Mouse (Mus musculus) thymus, postnatal 4 days (tissue): ENCODE measurements at regions not wholly inside any gene's neighbourhood (a gene's known extent, or its start where the extent isn't known, plus 50 kb on each side); places are given as distances from the start of the nearest gene placed in this dataset.

Experiments used
- DNase-seq: peaks from one replicate; pipeline ENCODE4 v3.0.0; 2021

- DNase-seq, result no peak
Measured at GRCm38 (mm10) chr2:172094159-172094558, 50.9 kb upstream of the Cbln4 start.

DNA sequence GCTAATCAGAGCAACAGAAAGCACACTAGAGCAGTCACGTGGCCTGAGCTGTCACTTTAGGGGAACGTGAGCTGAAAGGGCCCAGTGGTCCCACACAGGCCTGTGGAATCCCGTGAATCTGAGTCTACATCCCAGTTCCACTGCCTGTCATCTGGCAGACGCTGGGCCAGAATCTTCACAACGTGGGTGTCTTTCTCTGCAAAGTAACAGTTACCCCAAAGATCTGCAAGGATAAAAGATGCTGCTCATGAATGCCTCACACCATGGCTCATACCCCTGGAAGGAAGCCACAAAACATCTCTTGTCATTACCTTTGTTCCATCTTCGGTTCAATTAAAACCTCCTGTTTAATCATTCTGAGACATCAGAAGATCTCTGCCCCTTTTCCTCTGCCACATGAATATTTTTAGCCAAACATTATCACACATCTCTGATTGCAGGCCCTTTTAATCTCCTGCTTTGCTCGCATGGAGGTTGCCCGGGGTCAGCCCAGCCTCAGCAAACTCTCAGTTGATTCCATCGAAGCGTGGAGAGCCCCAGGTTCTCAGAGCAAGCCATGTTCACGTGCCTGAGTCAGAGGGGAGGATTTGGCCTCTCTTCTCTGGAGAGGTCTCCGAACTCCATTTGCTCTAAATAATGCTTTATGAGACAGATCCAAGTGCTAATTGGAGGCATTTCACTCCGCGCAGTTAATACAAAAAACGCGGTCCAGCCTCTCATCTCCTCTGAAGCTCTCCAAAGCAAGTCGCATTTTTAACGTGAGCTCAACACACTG lies 60.8 kb upstream of the Cbln4 start:
- no peak for DNase-seq

DNA sequence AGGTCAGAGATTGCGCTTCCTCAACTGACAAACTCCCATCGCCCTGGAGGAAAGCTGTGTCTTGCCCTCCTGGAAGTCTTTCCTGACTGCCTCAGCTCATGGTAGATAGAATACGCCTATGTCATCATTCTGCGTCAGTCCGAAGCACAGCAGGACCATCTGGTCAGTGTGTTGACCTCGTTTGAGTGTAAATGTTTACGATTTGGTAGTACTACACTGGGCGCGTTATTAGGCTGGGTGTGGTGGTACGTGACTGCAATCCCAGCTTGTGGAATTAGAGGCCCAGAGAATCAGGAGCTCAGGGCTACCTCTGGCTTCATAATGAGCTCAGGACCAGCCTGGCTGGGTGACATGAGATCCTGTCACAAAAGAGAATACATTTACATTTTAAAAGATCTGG lies 62.0 kb upstream of the Cbln4 start:
- no peak for DNase-seq

DNA sequence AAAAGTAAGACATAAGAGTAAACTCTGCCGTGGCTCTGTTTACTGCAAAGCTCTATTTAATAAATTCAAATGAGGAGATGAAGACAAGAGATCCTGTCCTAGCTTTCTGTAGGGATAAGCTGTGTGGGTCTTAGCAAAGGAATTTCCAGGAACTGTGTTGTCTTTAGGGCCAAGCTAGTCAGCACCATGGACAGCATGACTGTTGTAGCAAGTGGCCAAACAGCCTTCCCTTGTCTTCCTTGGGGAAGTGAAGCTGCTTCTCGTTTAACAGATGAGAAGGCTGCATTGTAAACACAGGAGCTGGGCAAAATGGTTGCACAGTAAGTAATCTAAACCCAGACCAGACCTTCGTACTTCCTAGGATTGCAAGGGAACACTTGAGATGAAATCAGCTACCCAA lies 67.4 kb upstream of the Cbln4 start:
- DNase-seq, result no peak

DNA sequence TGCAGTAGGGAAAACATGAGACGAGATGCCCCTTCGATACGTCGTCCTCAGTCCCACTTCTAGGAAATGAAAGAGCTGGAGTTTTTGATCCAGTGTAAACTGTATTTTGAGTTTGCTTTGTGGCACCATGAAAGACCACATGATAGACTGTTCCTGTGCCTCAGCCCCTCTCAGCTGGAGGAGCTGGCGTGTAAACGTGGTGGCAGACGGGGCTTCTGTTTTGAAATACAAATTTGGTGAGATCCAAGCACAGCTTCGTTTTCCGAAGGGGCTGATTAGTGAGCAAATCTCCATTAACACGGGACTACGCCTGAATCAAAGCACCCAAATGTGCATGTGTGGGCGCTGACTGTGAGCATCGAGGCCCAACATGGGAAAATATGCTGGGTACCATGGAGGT lies 70.4 kb upstream of the Cbln4 start:
- DNase-seq, result no peak

GRCm38 (mm10) chr2:172115604-172116206 lies 72.4 kb upstream of the Cbln4 start:
- DNase-seq, result no peak

- no peak for DNase-seq
Measured at GRCm38 (mm10) chr2:172127517-172127916, 84.3 kb upstream of the Cbln4 start.

DNA sequence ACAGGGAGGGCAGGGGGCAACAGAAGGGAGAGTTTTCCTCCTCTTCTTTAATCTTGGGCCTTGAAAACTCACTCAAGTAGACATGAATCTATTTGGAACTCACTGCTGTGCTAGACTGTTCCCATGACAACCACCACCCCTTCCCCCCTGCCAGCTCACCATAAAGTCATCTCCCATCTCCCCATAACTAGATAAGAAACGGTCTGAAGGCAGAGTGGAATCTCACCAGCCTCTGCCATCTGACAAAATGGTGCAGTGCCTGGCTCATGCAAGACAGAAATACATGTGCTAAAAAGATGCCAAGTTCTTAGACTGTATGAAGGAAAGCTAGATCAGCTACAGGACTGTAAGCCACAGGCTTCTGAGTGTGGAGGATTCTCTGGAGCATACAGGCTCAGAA lies 88.0 kb upstream of the Cbln4 start:
- no peak for DNase-seq

GRCm38 (mm10) chr2:172132623-172133332 lies 89.5 kb upstream of the Cbln4 start:
- DNase-seq, result no peak

GRCm38 (mm10) chr2:172140080-172140479 lies 96.8 kb upstream of the Cbln4 start:
- DNase-seq, result no peak

DNA sequence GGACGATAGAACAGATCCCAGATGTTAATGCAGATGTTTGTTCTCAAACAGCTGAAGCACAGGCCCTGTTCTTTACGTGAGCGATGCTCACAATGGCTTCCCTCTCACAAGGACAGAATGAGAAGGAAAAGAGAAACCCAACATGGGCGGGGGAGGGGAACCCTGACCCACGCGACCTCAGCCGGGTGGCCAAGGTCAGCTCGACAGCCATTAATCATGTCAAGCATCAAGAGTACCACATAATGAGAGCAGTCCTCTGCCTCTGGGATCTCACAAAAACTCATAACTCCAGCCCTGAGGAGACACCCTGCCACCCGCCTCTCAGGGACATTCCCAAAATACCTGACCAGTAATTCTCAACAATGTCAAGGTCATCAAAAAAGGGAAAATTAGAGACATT lies 100.0 kb upstream of the Cbln4 start:
- DNase-seq, result no peak

DNA sequence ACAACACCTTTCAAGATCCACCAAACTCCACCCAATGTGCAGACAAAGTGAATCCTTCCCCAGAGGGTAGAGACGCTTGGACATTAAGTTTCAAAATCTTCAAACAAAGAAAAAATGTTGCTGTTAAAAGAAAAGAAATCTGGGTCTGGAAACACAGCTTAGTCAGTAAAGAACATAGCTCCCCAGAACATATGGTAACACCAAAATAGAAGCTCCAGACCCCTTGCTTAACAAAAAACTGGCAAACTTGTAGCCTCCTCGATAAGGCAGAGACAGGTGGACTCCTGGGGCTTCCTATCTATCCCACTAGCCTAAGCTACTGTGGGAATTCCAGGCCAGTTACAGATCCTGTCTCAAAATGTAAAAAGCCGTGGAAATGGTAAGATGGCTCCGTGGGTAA lies 99.6 kb upstream of the Mc3r start:
- no peak for DNase-seq

- no peak for DNase-seq
Measured at GRCm38 (mm10) chr2:172149734-172150133, 98.6 kb upstream of the Mc3r start.

DNA sequence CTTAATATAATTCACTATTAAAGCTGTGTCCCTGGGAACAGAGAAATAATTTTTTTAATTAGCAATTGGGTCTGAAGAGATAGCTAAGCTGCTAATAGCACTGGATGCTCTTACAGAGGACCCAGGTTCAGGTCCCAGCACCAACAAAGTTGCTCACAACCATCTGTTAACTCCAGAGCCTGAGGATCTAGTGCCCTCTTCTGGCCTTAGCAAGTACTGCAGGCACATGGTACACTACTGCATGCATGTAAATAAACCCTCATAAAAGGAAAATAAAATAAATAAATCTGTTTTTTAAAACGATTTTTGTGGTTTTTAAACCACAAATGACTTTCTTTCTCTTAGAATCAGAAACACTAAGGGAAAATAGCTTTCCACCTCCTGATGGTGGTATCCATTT lies 97.4 kb upstream of the Mc3r start:
- peak; percentile 15 for DNase-seq

- no peak for DNase-seq
Measured at GRCm38 (mm10) chr2:172159909-172160308, 88.4 kb upstream of the Mc3r start.

DNA sequence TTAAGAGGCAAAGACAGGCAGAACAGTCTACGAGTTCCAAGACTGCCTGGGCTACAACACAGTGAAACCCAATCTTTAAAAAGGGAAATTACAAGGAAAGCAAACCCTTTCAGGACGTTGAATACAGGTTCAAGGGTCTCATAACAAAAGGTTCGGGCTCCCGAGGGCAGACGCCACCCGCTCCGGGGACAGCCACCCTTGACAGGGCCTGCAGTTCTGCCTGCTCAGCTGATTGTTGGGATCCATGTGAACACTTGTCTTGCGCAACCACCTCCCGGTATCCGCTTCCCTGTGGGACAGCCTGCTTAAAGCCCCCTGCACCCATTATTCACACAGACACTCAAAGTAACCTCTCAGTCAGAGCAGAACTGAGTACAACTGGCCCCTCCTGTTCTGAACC lies 70.9 kb upstream of the Mc3r start:
- DNase-seq, result no peak

DNA sequence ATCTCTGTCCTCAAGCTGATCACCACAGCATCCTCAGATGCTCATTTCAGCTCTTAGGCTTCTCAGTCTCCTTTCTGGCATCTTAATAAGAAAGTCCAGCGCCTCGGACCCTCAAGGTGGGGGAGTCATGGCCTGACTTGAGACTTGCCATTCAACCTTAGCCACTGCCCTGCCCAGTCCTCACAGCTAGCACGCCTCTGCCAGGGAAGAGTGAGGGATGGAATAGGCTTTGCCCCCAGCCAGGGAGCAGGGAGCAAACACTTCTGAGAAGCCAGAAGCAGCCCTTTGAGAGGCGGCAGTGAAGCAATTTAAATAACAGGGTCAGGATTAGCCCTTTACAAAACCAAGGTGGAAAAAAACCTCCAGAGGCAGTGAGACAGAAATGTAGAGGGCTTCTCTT lies 69.0 kb upstream of the Mc3r start:
- no peak for DNase-seq

- no peak for DNase-seq
Measured at GRCm38 (mm10) chr2:172197746-172198145, 50.5 kb upstream of the Mc3r start.
